Comparison of ENCODE assay signal across 8 mouse cellular contexts in the genomic region with DNA sequence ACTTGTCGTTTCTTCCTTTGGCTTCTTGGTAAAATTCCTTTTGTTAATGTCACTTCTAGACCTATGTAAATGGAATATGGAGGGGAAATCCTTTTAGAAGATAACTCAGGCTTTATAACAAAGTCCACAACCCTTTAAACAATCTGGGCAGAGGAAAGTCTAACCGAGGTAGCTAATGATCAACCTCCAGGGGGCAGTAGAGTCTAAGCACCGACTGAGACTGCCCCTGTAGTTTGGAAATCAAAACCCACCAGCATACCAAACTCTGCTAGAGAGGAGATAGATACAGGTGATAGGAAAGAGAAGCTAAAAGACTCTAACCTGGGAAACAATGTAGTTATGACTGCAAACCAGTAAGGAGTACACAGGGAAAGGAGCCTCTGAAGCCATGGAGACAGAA.
DNase-seq lines count a peak whose midpoint lies in the region; ATAC-seq and TF ChIP-seq lines count a peak whose summit lies in the region.

No protein-coding gene starts in this region.

- H3K4me2 ChIP-seq in heart, postnatal 0 days (ENCODE audit: low read depth, low read length): no peak overlapping the region

- no peak for ATAC-seq in heart, postnatal 0 days (ENCODE audit: insufficient read depth, low read depth)

- peak; percentile 63 for TF ChIP-seq CTCF in heart, postnatal 0 days (IDR thresholded peaks at IDR 0.05; ENCODE audit: low read depth)

- intact Hi-C loops in left cerebral cortex, postnatal 4 days (cut with DNase I): loop anchor here (5.0 kb wide), 1 partner anchor 120 kb away; no protein-coding TSS in a partner anchor

- TF ChIP-seq EP300 in heart, postnatal 0 days (IDR thresholded peaks at IDR 0.05; ENCODE audit: low read depth): no peak

- WGBS in heart, postnatal 0 days: 10% methylated on average over 3 of the region's 3 CpGs
- 12% methylated on average over 3 of the region's 3 CpGs for WGBS in heart, embryonic 10.5 days

- no peaks in the 10 kb centered on the region for H3K27me3 ChIP-seq in heart, postnatal 0 days (ENCODE audit: control insufficient read depth, insufficient read depth, low read length)
- H3K27me3 ChIP-seq in heart, embryonic 10.5 days (ENCODE audit: insufficient read depth, poor library complexity, severe bottlenecking): no peaks in the 10 kb centered on the region

- no peak overlapping the region for H3K4me3 ChIP-seq in heart, postnatal 0 days (ENCODE audit: low read depth, low read length)
- H3K4me3 ChIP-seq in heart, embryonic 10.5 days: no peak overlapping the region

- H3K27ac ChIP-seq in heart, postnatal 0 days (ENCODE audit: low read depth): no peak overlapping the region
- no peak overlapping the region for H3K27ac ChIP-seq in heart, embryonic 10.5 days

- no peaks in the 10 kb centered on the region for H3K36me3 ChIP-seq in heart, postnatal 0 days (replicated peaks; ENCODE audit: control insufficient read depth, insufficient read depth, low read length)
- H3K36me3 ChIP-seq in heart, embryonic 10.5 days: no peaks in the 10 kb centered on the region

- H3K9me3 ChIP-seq in heart, postnatal 0 days (replicated peaks; ENCODE audit: control insufficient read depth, low read length): no peaks in the 10 kb centered on the region
- H3K9me3 ChIP-seq in heart, embryonic 10.5 days: no peaks in the 10 kb centered on the region

- H3K4me1 ChIP-seq in heart, postnatal 0 days (ENCODE audit: control insufficient read depth, insufficient read depth): no peaks in the 10 kb centered on the region
- H3K4me1 ChIP-seq in heart, embryonic 10.5 days: no peaks in the 10 kb centered on the region

- DNase-seq in heart, postnatal 0 days (ENCODE audit: low spot score): peak; percentile 36
- no peak for DNase-seq in heart, embryonic 10.5 days (ENCODE audit: low spot score)
- DNase-seq in 3T3-L1 (ENCODE audit: low read depth, low spot score) (peak; percentile 61), ES-CJ7 (ENCODE audit: low read depth, low spot score) (peak; percentile 81)
- peak; percentile 40 for DNase-seq in embryo, embryonic 9.5 days (ENCODE audit: extremely low spot score)
- peak; percentile 14 for DNase-seq in left cerebral cortex, postnatal 4 days
- peak; percentile 70 for DNase-seq in retina, postnatal 1 day
- no peak for DNase-seq in gastrocnemius, postnatal 25 days

- no peak overlapping the region for H3K9ac ChIP-seq in heart, postnatal 0 days (replicated peaks; ENCODE audit: low read depth, low read length)

Comparison
In these comparisons a context has a peak if more than half of its experiments do, and no peak if none do; other contexts are left out.
1. DNase-seq: peak in heart, postnatal 0 days (single experiment), 3T3-L1 (single experiment), ES-CJ7 (single experiment), embryo, embryonic 9.5 days (single experiment), left cerebral cortex, postnatal 4 days (single experiment) and retina, postnatal 1 day (single experiment); none in heart, embryonic 10.5 days (single experiment) and gastrocnemius, postnatal 25 days (single experiment).